ENCODE assay signal across 16 mouse cellular contexts in the genomic region with DNA sequence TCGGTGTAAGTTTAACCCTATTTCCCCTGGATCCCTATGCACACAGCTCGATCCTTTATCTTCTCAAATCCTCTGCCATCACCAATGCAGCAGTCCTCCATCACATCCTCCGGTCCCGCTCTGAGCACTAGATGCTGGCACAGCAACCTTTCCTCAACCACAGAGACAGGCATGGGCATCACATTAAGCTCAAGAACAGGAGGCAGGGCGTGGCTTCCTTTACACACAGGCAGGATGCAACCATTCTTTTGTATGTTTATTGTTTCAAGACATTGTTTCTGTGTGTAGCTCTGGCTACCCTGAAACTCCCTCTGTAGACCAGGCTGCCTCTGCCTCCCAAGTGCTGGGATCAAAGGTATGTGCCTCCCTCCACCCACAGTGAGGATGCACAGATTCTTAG. TPM values are rescaled to one million over a fixed set of nuclear protein-coding genes. Genes with fewer than 3 reads are reported as not detected.
DNase-seq lines count a peak whose midpoint lies in the region; ATAC-seq and TF ChIP-seq lines count a peak whose summit lies in the region.
"Had no signal": no experiment of that assay in that cellular context is flagged by ENCODE, and none has a peak within 500 bp of the region (broad histone marks: within the 10 kb centered on the region; RNA-seq: fewer than 3 reads in every experiment).

No protein-coding gene starts in this region.

- DNase-seq in kidney, postnatal 0 days (ENCODE audit: low spot score) = no peak
- peak; percentile 20 for DNase-seq in ES-CJ7 (ENCODE audit: low read depth, low spot score)
- peak; percentile 78 for DNase-seq in lung, postnatal 36 days
- no peak for DNase-seq in retina, postnatal 1 day
- DNase-seq in embryonic facial prominence, embryonic 10.5 days (ENCODE audit: low spot score) = no peak
- no peak for DNase-seq in forebrain, embryonic 14.5 days (ENCODE audit: low spot score)
- DNase-seq: cerebellum, adult 9-10 months; gastrocnemius, postnatal 36 days; right cerebral cortex, postnatal 4 days; thymus, postnatal 25 days had no signal

- 0 out of 2 replicates have a peak, but pooled peaks cover 10% of the 10 kb centered on the region for H3K4me1 ChIP-seq in kidney, postnatal 0 days (replicated peaks; ENCODE audit: insufficient read depth, low read length)
- H3K4me1 ChIP-seq in kidney, embryonic 16.5 days (ENCODE audit: insufficient read depth, low read length) = peaks cover 29% of the 10 kb centered on the region
- H3K4me1 ChIP-seq in embryonic facial prominence, embryonic 10.5 days = peaks cover 9% of the 10 kb centered on the region
- no peaks in the 10 kb centered on the region for H3K4me1 ChIP-seq in forebrain, embryonic 14.5 days (ENCODE audit: control insufficient read depth, insufficient read depth, low read length)

- WGBS in kidney, postnatal 0 days = 85% methylated on average over 5 of the region's 5 CpGs
- 84% methylated on average over 5 of the region's 5 CpGs for WGBS in kidney, embryonic 16.5 days
- WGBS in embryonic facial prominence, embryonic 10.5 days = 91% methylated on average over 5 of the region's 5 CpGs
- WGBS in forebrain, embryonic 14.5 days = 93% methylated on average over 5 of the region's 5 CpGs

- H3K9me3 ChIP-seq in kidney, postnatal 0 days (replicated peaks; ENCODE audit: low read length) = no peaks in the 10 kb centered on the region
- no peaks in the 10 kb centered on the region for H3K9me3 ChIP-seq in kidney, embryonic 16.5 days (ENCODE audit: low read length)
- no peaks in the 10 kb centered on the region for H3K9me3 ChIP-seq in embryonic facial prominence, embryonic 10.5 days
- H3K9me3 ChIP-seq in forebrain, embryonic 14.5 days (replicated peaks; ENCODE audit: control insufficient read depth, low read length) = no peaks in the 10 kb centered on the region
- H3K9me3 ChIP-seq: embryonic facial prominence, embryonic 13.5 days; heart, embryonic 13.5 days had no signal

- H3K9ac ChIP-seq in kidney, postnatal 0 days (ENCODE audit: low read depth, low read length) = no peak overlapping the region
- H3K9ac ChIP-seq in kidney, embryonic 16.5 days (replicated peaks; ENCODE audit: low read length) = no peak overlapping the region
- H3K9ac ChIP-seq in forebrain, embryonic 14.5 days (ENCODE audit: low read length) = no peak overlapping the region
- H3K9ac ChIP-seq: embryonic facial prominence, embryonic 13.5 days; heart, embryonic 13.5 days had no signal

- H3K36me3 ChIP-seq in kidney, postnatal 0 days (ENCODE audit: insufficient read depth, low read length) = no peaks in the 10 kb centered on the region
- H3K36me3 ChIP-seq in kidney, embryonic 16.5 days (ENCODE audit: insufficient read depth, low read length) = no peaks in the 10 kb centered on the region
- no peaks in the 10 kb centered on the region for H3K36me3 ChIP-seq in embryonic facial prominence, embryonic 10.5 days (replicated peaks)
- no peaks in the 10 kb centered on the region for H3K36me3 ChIP-seq in forebrain, embryonic 14.5 days (ENCODE audit: control insufficient read depth, insufficient read depth, low read length)
- H3K36me3 ChIP-seq: embryonic facial prominence, embryonic 13.5 days had no signal

- no peaks in the 10 kb centered on the region for H3K27me3 ChIP-seq in kidney, postnatal 0 days (ENCODE audit: insufficient read depth, low read length)
- no peaks in the 10 kb centered on the region for H3K27me3 ChIP-seq in kidney, embryonic 16.5 days (ENCODE audit: insufficient read depth, low read length)
- no peaks in the 10 kb centered on the region for H3K27me3 ChIP-seq in embryonic facial prominence, embryonic 10.5 days (replicated peaks; ENCODE audit: low read depth, poor library complexity, severe bottlenecking)
- H3K27me3 ChIP-seq in forebrain, embryonic 14.5 days (replicated peaks; ENCODE audit: control insufficient read depth, insufficient read depth, low read length) = no peaks in the 10 kb centered on the region
- H3K27me3 ChIP-seq: CH12.LX; embryonic facial prominence, embryonic 13.5 days; heart, embryonic 13.5 days had no signal

- ATAC-seq in kidney, postnatal 0 days (replicated peaks; ENCODE audit: low FRiP score, low read depth) = no peak
- ATAC-seq in kidney, embryonic 16.5 days (ENCODE audit: low FRiP score, low TSS enrichment) = no peak
- ATAC-seq in activated CD4-positive, CD25-positive, alpha-beta regulatory T cell, adult 4 months = peak; percentile 92
- ATAC-seq in forebrain, embryonic 14.5 days = no peak
- ATAC-seq: hindbrain, postnatal 0 days had no signal

- H3K27ac ChIP-seq in kidney, postnatal 0 days = peak overlapping the region; percentile 67
- H3K27ac ChIP-seq in kidney, embryonic 16.5 days (ENCODE audit: low read length) = no peak overlapping the region
- H3K27ac ChIP-seq in embryonic facial prominence, embryonic 10.5 days (replicated peaks) = no peak overlapping the region
- H3K27ac ChIP-seq in forebrain, embryonic 14.5 days (ENCODE audit: low read depth, low read length) = no peak overlapping the region
- H3K27ac ChIP-seq: embryonic facial prominence, embryonic 13.5 days; heart, embryonic 13.5 days; hindbrain, postnatal 0 days had no signal

- H3K4me2 ChIP-seq in kidney, postnatal 0 days (ENCODE audit: low read length) = no peak overlapping the region
- H3K4me2 ChIP-seq in kidney, embryonic 16.5 days (replicated peaks; ENCODE audit: low read depth, low read length) = no peak overlapping the region
- no peak overlapping the region for H3K4me2 ChIP-seq in forebrain, embryonic 14.5 days (ENCODE audit: low read length)
- H3K4me2 ChIP-seq: embryonic facial prominence, embryonic 13.5 days; heart, embryonic 13.5 days had no signal

- H3K4me3 ChIP-seq in kidney, postnatal 0 days (replicated peaks; ENCODE audit: low read depth, low read length) = no peak overlapping the region
- H3K4me3 ChIP-seq in kidney, embryonic 16.5 days (ENCODE audit: low read length) = no peak overlapping the region
- no peak overlapping the region for H3K4me3 ChIP-seq in embryonic facial prominence, embryonic 10.5 days
- H3K4me3 ChIP-seq in forebrain, embryonic 14.5 days (ENCODE audit: low read depth, low read length) = no peak overlapping the region
- H3K4me3 ChIP-seq: embryonic facial prominence, embryonic 13.5 days; heart, embryonic 13.5 days had no signal

- TF ChIP-seq CTCF in kidney, postnatal 0 days (IDR thresholded peaks at IDR 0.05; ENCODE audit: low read depth) = no peak

RNA-seq across cellular contexts. Expression of a gene that starts 8.8 kb away (rescaled TPM):
- polyA plus RNA-seq in kidney, postnatal 0 days (2015; fragmentation: Nextera tagmentation; extraction: Ambion mirVana) = 61.3 and 68.5 TPM in 2 replicates
- polyA plus RNA-seq in kidney, embryonic 16.5 days (2015; fragmentation: Nextera tagmentation; extraction: Ambion mirVana) = 85.4 and 92.0 TPM in 2 replicates
- polyA plus RNA-seq in activated CD4-positive, CD25-positive, alpha-beta regulatory T cell, adult 4 months (2017; shearing (Covaris generic)) = 10 to 100 TPM; 21.2 to 24.9 TPM
- polyA plus RNA-seq in embryonic facial prominence, embryonic 10.5 days (2016; fragmentation: Nextera tagmentation; extraction: Ambion mirVana) = 60.7 and 61.7 TPM in 2 replicates
- 11.0 and 14.9 TPM in 2 replicates for polyA plus RNA-seq in forebrain, embryonic 14.5 days (2014; fragmentation: Nextera tagmentation; extraction: Ambion mirVana)

RNA-seq across cellular contexts. Expression of a gene that starts 55.1 kb away (rescaled TPM):
- 16.6 and 19.0 TPM in 2 replicates for polyA plus RNA-seq in kidney, postnatal 0 days (2015; fragmentation: Nextera tagmentation; extraction: Ambion mirVana)
- polyA plus RNA-seq in kidney, embryonic 16.5 days (2015; fragmentation: Nextera tagmentation; extraction: Ambion mirVana) = 27.3 and 28.2 TPM in 2 replicates
- 1 to 10 TPM; 8.4 to 9.8 TPM for polyA plus RNA-seq in activated CD4-positive, CD25-positive, alpha-beta regulatory T cell, adult 4 months (2017; shearing (Covaris generic))
- 30.9 and 32.6 TPM in 2 replicates for polyA plus RNA-seq in embryonic facial prominence, embryonic 10.5 days (2016; fragmentation: Nextera tagmentation; extraction: Ambion mirVana)
- 35.5 and 45.3 TPM in 2 replicates for polyA plus RNA-seq in forebrain, embryonic 14.5 days (2014; fragmentation: Nextera tagmentation; extraction: Ambion mirVana)

Comparison
In these comparisons a context has a peak if more than half of its experiments do, and no peak if none do; other contexts are left out.
1. DNase-seq: peak in ES-CJ7 (single experiment) and lung, postnatal 36 days (single experiment); none in kidney, postnatal 0 days (single experiment), retina, postnatal 1 day (single experiment), embryonic facial prominence, embryonic 10.5 days (single experiment) and forebrain, embryonic 14.5 days (single experiment).